Mouse (Mus musculus) bone marrow, adult 2 months (tissue): ENCODE data around the gene Stk16. TPM values are rescaled to one million over a fixed set of nuclear protein-coding genes. Genes with fewer than 3 reads are reported as not detected.

ENCODE experiments used
- H3K27ac ChIP-seq: fragments of 200-500 bp; 2 replicates; pipeline ENCODE4 v1.5.1; 2012; ENCODE audit warnings: low read depth, mild to moderate bottlenecking, control low read depth, inconsistent platforms, low read length; ENCODE audit not compliant: control insufficient read depth, poor library complexity, insufficient read depth
- H3K4me1 ChIP-seq: fragments of 200-500 bp; 2 replicates; pipeline ENCODE4 v1.6.1; 2011; ENCODE audit warnings: low read length; ENCODE audit not compliant: control insufficient read depth, insufficient read depth
- H3K4me3 ChIP-seq: fragments of 200-500 bp; replicated peaks from 2 replicates; pipeline ENCODE3; 2011; ENCODE audit warnings: mild to moderate bottlenecking, low read depth, low read length, control low read depth; ENCODE audit not compliant: control insufficient read depth
- CTCF ChIP-seq: fragments of 200-500 bp; IDR thresholded peaks from 2 replicates; pipeline ENCODE4 v1.5.1; 2011; ENCODE audit warnings: low read length, control low read depth; ENCODE audit not compliant: control insufficient read depth, insufficient read depth
- POLR2A ChIP-seq: fragments of 200-500 bp; IDR thresholded peaks from 2 replicates; pipeline ENCODE4 v1.6.1; 2011; ENCODE audit warnings: low read depth, mild to moderate bottlenecking, control low read depth, low read length, borderline replicate concordance; ENCODE audit not compliant: control insufficient read depth
- WGBS: fragments of 180-500 bp; shearing (Covaris S2); methylation state at CpG from one replicate; pipeline ENCODE4 v1.1.7; 2018; 5-methylcytosine and 5-hydroxymethylcytosine counted together
- polyA plus RNA-seq: library from polyadenylated mRNA; stranded (reverse); fragments of >200 nt; gene quantifications from 2 replicates; pipeline ENCODE4 v1.2.4, GENCODE M21; 2011; ENCODE audit warnings: low replicate concordance; ENCODE audit not compliant: missing spikeins, insufficient read depth, insufficient read length

The Stk16 gene
- polyA plus RNA-seq, 1 experiment = 168 TPM

DNA sequence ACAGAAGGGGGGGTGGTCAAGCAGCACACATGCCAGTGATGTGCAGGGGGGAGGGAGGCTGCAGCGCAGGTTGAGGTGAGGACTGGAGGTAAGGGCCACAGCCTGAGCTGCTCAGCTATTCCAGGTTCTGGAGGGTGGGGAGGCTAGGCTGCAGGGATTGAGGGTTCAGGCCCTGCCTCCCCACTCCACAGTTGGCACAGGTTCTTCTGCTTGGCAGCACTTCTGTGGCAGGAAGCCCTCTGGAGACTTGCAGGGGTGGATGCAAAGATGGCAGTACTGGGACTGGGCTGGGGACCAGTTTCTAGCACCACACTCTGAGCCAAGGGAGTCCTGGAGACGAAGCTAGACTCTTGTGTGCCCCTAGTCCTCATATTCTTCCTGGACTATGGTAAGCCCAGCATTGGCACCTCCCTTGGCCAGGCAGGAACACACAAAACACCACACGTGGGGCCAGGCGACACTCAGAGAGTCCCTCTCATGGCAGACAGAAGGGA is 29.2 kb upstream of the Stk16 start:
- 93% methylated on average over 4 of the region's 4 CpGs for WGBS

DNA sequence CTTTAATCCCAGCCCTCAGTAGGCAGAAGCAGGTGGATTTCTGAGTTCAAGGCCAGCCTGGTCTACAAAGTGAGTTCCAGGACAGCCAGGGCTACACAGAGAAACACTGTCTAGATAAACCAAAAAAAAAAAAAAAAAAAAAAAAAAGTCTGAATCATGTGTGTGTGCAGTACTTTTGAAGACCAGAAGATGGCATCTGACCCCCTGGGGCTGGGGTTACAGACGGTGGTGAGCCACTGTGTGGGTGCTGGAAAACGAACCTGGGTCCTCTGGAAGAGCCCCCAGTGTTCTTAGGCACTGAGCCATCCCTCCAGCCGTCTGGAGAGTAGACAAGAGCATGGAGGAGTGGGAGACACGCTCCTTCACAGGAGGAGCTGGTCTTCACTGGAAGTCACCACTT is 28.5 kb upstream of the Stk16 start:
- WGBS = 83% methylated on average over 4 of the region's 4 CpGs
- no peak for TF ChIP-seq POLR2A
- no peak; the same call in 1 of the 2 replicates for TF ChIP-seq CTCF
- no peak overlapping the region for H3K27ac ChIP-seq
- no peaks in the 10 kb centered on the region; the same call in 1 of the 2 replicates for H3K4me1 ChIP-seq
- no peak overlapping the region for H3K4me3 ChIP-seq

More for the DNA sequence above, 29.2 kb upstream of the Stk16 start:
- H3K4me1 ChIP-seq = no peaks in the 10 kb centered on the region; the same call in 1 of the 2 replicates
- TF ChIP-seq POLR2A (no peak), CTCF (no peak)
- no peak overlapping the region for H3K27ac ChIP-seq
- H3K4me3 ChIP-seq = no peak overlapping the region

DNA sequence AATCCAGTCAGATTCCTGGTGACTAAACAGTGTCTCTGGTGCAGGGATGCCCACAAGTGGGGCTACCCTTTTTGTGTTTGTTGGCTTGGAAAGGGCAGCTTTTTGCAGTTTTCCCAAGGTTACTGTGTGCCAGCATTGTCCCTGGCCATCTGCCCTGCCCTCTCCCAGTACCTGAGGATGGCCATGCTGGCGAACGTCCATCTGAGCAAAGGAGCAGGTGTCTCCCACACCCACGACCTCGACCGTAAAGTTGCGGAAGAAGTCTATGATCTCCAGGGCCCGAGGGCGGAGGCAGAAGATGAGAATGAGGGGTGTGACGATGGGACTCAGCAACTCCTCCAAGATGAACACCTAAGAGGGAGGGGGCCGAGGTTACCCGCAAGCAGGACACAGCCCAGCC is 25.1 kb upstream of the Stk16 start:
- Histone ChIP-seq H3K4me3 (no peak overlapping the region), H3K4me1 (peaks cover 1% of the 10 kb centered on the region; the same call in 1 of the 2 replicates), H3K27ac (no peak overlapping the region)
- TF ChIP-seq POLR2A = no peak
- no peak for TF ChIP-seq CTCF
- WGBS = 91% methylated on average over 11 of the region's 11 CpGs

DNA sequence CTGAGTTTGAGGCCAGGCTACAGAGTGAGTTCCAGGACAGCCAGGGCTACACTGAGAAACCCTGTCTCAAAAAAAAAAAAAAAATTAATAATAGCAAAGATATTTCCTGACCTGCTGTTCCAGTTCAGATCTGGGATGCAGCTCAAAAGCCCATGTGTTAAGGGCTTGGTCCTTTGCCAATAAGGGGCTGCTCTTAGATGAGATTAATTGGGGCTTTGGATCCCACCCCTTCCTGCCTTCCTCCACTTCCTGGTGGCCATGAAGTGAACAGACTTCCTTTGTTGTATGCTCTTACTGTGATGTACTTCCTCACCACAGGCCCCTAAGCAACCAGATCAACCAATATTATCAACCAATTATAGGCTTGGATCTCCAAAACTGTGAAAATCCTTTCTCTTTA is 23.5 kb upstream of the Stk16 start:
- no peak for TF ChIP-seq POLR2A
- TF ChIP-seq CTCF = no peak
- H3K4me3 ChIP-seq = no peak overlapping the region
- H3K4me1 ChIP-seq = peaks cover 1% of the 10 kb centered on the region; the same call in 1 of the 2 replicates
- no peak overlapping the region for H3K27ac ChIP-seq

DNA sequence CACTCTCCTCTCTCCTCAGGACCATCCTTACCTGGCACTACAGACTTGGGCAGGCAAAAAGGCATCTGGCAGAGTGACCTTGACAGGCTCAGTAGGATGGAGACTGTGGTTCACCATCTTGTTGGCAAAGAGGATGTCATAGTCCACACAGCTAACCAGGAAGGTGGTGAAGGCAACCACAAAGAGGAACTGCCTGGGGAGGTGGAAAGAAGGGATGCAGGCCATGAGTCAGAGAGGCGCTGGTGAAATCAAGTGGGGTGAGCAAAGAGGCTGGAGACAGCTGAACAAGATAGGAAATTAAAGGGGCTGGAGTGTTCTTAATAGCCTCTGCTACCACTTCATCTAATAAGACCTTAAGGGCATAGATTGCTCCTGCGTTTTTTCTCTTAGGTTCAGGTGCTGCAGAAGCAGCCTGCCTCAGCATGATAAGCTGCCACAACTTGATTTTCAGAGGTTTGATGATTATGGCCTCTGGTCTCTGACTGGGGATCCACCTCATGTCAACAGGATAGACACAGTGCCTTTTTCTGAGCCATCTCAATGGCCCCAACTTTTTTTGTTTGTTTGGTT is 22.6 kb upstream of the Stk16 start:
- Histone ChIP-seq H3K27ac (peak overlapping the region; percentile 39; the same call in 1 of the 2 replicates), H3K4me3 (no peak overlapping the region), H3K4me1 (peaks cover 1% of the 10 kb centered on the region; the same call in 1 of the 2 replicates)
- TF ChIP-seq POLR2A (no peak), CTCF (no peak)
- WGBS = 8% methylated on average over 2 of the region's 2 CpGs

DNA sequence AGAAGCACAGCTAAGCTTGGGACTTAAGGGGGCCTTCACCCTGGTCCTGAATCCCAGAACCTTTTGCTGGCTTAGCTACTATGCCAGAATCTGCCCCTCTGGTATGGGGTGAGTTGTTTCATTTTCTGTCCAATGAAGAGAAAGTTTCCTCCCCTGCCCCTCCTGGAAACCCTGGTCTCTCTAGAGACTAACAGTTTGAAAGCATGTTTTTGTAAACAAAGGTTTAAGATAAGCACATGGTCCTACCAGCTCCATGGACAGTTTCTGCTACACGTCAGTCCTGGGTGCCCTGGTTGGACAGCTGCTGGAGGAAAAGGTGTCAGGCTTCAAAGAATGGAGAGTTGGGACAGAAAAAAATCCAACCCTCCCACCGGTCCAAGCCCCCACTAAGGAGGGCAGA is 20.1 kb upstream of the Stk16 start:
- Histone ChIP-seq H3K4me3 (peak overlapping the region; percentile 7), H3K27ac (no peak overlapping the region), H3K4me1 (peaks cover 1% of the 10 kb centered on the region; the same call in 1 of the 2 replicates)
- TF ChIP-seq POLR2A (no peak), CTCF (no peak)
- 44% methylated on average over 2 of the region's 2 CpGs for WGBS

DNA sequence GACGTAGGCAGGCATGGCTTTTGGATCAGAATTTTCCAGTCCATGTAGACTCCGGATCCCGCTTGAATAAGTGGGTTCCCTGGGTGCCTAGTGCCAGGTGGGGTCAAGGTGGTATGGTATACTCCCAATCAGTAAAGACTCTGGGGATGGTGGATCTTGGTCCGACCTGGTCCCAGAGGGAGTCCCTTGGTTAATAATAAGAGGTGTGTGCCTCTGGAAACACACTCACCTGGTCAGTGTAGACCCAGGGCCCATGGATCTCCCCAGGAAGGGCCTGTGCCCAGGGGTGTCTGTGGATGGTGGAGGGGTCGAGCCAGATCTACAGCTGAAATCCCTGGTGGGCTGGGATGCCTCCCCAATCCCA is 19.4 kb upstream of the Stk16 start:
- Histone ChIP-seq H3K27ac (peak overlapping the region; percentile 84), H3K4me1 (peaks cover 1% of the 10 kb centered on the region; the same call in 1 of the 2 replicates), H3K4me3 (peak overlapping the region; percentile 85)
- TF ChIP-seq POLR2A (no peak), CTCF (no peak)
- WGBS = 48% methylated on average over 5 of the region's 5 CpGs

DNA sequence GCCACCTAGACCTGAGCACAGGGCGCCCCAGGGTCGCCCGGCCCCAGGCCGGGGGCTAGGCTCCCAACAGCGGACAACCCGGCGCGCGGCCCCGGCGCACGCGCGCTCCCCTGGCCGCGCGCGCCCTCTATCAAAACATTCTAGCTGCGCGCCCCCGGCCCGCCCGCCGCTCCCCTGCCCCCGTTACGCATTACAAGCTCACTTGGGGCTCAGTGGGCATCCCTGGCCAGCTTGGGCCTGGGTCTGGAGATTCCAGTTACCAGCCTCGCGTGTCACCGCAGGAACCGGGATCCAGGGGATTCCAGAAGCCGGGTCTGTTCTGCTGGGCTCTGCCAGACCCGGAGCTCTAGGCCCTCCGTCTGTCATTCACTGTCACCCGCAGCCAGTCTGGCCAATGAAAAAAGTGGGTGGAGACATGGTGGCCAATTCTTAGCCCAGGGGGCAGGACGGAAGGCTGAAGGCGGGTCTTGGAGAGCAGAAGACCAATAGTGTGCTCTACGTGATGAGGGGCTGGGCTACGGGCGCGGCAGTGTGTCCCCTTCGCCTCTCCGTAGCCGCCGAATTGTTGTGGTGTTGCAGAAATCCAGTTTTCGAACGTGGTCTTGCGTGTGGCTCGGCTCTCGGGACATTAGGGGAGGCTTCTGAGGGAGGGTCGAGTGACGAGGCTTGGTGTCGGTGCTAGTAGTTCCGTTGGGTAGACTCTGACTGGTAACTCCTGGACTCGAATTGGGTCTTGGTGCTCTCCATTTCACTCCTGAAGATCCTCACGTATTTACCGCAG is 18.8 kb upstream of the Stk16 start, which contains the start of the genes Ankzf1 and Atg9a:
TSS of gene Ankzf1 (plus strand) at position 530 of the 781 bp plus-strand sequence.
TSS of gene Atg9a (minus strand) at position 575 of the 781 bp plus-strand sequence.
- H3K4me1 ChIP-seq = peaks cover 1% of the 10 kb centered on the region; the same call in 1 of the 2 replicates

More for the DNA sequence above, 18.8 kb upstream of the Stk16 start, which contains the start of the genes Ankzf1 and Atg9a:
- peak within 1 kb of the TSS; percentile 85 for H3K4me3 ChIP-seq
- peak; percentile 67; the same call in 1 of the 2 replicates for TF ChIP-seq POLR2A
- TF ChIP-seq CTCF = no peak
- H3K27ac ChIP-seq = peak within 1 kb of the TSS; percentile 92
- WGBS = 1% methylated on average over 56 of the region's 56 CpGs
